1 mouse cellular context compared by ENCODE assay signal in genomic region chr15:82437975-82438617, GRCm38 (mm10).
TF ChIP-seq lines count a peak whose summit lies in the region.

No protein-coding gene starts in this region.

TF ChIP-seq in CH12.LX, 34 proteins besides CTCF, POLR2A, EP300 and RAD21:
- TF ChIP-seq JUN (IDR thresholded peaks at IDR 0.05; ENCODE audit: insufficient read depth, low read depth, low read length) (no peak), ETS1 (conservative IDR thresholded peaks at IDR 0.05; ENCODE audit: low read depth, low read length) (no peak), SMC3 (IDR thresholded peaks at IDR 0.05; ENCODE audit: low read depth, low read length) (peak; percentile 19; the same call in 1 of the 2 replicates)
